Mouse (Mus musculus) MEL-GATA-1-ER (cell line): ENCODE measurements around the gene 3830403N18Rik.
"Not testable (repeated sequence)": the region's sequence is repeated elsewhere in the genome, so short reads cannot be mapped to it uniquely, and the experiment has no call there.

Source experiments
- DNase-seq: peaks from one replicate; pipeline ENCODE4 v3.0.0-alpha.2; 2012; ENCODE audit warnings: low read depth; ENCODE audit errors: extremely low read depth

3830403N18Rik gene

DNA sequence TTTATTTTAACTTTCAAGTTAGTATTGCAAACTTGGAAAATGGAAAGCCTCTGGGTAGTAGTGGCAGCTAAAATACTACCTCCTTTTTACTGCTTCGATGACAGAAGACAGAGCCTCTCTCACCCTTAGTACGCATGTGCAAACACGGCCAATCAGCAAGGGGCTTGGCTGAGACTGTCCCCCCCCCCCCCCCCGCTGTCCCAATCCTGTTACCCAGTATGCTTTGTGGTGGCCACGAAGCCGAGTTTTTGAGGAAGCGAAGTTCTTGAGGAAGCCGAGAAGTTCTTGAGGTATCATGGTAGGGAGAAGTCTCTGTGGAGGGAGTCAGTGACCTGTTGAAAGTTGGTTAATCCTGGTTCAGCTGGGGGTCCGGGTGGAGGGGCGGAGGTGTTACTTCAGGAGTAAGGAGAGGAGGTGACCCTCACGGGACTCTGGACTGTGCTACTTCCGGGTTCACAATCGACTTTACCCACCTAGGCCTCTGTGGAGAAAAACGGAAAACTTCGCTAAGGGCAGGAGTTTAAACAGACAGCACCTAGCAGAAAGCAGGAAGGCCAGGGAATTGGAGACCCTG lies at the start of gene 3830403N18Rik:
Gene 3830403N18Rik (plus strand): TSS at position 237 of the 574 bp plus-strand sequence.
- peak; percentile 87 for DNase-seq

DNA sequence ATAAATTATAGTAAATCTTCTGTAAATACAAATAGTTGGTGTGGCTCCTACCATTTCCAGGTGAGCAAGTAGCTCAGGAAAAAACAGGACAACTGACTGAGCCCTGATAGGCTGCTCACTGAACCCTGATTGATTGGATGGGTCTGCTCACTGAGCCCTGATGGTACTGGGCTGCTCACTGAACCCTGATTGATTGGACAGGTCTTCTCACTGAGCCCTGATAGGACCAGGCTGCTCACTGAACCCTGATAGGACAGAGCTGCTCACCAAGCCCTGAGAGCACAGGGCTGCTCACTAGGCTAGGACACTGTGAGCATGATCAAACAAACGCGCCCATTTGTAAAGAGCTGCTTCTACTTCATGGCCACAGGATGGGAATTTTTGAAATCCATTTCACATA lies 15.0 kb downstream of the 3830403N18Rik start:
- DNase-seq, result no peak

DNA sequence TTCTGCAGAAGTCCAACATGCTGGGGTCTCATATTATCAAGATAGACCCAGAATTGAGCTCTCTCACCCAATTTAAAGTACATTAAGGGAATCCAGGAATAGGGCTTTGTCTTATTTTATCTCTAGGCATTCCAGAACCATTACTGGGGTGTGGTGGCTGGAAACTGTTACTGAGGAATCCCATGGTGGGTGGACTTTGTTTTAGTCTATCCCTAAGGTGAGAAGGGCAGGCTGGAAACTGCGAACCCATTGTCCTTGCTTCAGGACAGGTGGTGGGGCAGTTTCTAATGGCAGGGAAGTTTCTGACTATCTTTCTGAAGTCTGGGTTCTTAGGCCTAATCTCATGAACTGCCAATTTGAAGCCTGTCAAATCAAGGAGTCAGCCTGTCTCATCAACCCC lies 50.1 kb downstream of the 3830403N18Rik start:
- DNase-seq, result not testable (repeated sequence)
